Mouse (Mus musculus): ENCODE results near the gene Stxbp1.

Gene Stxbp1

DNA sequence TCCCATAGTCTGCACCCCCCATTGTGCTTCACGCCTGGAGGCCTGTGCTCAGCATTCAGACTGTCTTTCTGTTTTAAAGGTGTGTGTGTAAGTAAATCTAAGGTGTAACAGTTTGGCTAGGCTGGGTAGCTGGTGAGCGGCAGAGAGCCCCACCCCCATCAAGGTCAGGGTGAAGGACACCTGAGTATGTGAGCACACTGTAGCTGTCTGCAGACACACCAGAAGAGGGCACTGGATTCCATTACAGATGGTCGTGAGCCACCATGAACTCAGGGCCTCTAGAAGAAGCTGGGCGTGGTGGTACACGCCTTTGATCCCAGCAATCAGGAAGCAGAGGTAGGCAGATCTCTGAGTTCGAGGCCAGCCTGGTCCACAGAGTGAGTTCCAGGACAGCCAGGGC is 65.3 kb downstream of the Stxbp1 start:
- DNase-seq, result peak in 1 of 2 experiments; percentile 3

GRCm38 (mm10) chr2:32779714-32780113 is 67.3 kb downstream of the Stxbp1 start:
- no peak for DNase-seq

- DNase-seq, result peak; percentile 73 to 81
These were observed 67.9 kb downstream of the Stxbp1 start for GRCm38 (mm10) chr2:32779131-32779530.

- DNase-seq, result no peak
These were observed 69.0 kb downstream of the Stxbp1 start for GRCm38 (mm10) chr2:32778081-32778480.

DNA sequence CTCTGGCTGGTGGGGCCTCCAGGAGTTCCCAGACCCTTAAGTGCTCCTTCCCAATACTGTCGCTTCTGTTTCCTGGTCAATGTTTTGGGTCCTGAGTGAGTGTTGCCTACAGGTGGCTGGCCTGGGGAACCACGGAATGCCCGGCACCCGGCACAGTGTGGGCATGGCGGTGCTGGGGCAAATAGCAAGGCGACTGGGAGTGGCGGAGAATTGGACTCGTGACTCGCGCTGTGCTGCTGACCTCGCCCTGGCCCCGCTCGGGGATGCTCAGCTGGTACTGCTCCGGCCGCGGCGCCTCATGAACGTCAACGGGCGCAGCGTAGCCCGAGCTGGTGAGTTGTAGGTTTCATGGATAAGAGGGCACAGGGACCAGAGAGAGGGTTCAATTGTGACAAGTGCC is 70.9 kb downstream of the Stxbp1 start:
- no peak for DNase-seq

DNA sequence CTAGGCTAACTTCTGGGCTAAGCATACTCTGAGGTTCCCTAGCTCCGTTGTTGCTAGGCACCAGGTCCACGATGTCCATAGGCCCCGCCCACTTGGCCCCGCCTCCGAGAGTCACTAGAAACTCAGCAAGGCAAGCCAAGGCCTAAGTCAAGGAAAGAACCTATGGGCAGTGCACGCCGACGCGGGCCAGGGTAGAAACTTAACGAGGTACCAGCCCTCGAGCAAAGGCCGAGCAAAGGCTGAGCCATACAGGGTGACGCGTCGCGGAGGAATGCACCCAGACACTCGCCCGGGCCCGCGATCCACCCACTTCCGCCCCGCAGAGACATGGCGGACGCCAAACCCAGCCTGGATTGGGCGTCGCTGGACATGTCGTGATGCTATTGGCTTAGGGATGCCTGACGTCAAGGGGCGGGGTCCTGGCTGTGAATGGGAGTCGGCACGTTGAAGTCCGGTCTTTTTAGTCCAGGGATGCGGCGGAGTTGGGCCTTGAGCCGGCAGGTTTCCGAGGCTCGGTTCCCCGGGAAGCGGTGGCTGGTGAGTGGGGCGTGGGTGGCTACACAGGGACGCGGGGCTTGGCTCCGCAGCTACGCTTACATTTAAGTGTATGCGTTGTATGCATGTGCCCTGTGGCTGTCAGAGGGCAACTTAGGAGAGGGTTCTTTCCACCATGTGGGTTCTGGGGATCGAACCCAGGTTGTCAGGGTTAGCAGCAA is 71.5 kb downstream of the Stxbp1 start, which contains the start of the genes Ttc16 and Ptrh1:
TSS of gene Ttc16 (minus strand) at position 275 of the 716 bp plus-strand sequence.
TSS of gene Ptrh1 (plus strand) at position 428 of the 716 bp plus-strand sequence.
- peak; percentile 96 to 99 for DNase-seq

- DNase-seq, result no peak
These were observed 74.3 kb downstream of the Stxbp1 start for GRCm38 (mm10) chr2:32772626-32773279.

GRCm38 (mm10) chr2:32771886-32772285 is 75.2 kb downstream of the Stxbp1 start:
- DNase-seq, result no peak

DNA sequence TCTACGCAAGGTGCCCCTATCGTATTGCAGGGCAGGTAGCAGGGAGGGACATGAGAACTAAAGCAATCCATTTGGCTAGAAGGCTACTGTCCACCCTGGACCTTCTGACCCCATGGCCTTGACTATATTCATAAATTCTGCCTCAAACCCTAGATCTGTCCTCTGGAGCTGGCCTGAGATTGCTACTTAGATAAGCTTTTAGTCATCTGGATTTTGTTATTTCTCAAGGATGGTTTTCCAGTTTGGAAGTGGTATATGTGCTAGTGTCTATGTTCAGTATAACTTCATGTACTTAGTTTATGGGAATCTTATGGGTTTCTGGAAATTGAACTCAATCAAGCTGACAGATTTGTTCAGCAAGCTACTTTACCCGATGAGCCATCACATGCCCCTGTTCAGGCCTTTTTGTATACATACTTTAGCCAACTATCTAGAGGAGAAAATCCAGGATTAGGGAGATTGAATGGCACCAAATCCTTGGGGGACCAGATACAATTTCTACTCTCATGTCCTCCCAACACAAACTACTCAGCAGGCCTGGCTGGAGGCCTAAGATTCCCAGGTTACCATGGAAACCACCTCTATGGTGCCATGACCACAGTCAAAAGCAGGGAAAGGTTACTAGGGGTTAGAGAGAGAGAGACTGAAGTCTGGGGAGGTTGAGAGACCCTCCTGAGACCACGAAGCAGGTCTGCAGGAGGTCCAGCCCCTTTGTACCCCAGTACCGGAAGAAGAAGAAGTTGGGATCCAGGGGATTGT is 77.5 kb downstream of the Stxbp1 start:
- DNase-seq, result no peak

DNA sequence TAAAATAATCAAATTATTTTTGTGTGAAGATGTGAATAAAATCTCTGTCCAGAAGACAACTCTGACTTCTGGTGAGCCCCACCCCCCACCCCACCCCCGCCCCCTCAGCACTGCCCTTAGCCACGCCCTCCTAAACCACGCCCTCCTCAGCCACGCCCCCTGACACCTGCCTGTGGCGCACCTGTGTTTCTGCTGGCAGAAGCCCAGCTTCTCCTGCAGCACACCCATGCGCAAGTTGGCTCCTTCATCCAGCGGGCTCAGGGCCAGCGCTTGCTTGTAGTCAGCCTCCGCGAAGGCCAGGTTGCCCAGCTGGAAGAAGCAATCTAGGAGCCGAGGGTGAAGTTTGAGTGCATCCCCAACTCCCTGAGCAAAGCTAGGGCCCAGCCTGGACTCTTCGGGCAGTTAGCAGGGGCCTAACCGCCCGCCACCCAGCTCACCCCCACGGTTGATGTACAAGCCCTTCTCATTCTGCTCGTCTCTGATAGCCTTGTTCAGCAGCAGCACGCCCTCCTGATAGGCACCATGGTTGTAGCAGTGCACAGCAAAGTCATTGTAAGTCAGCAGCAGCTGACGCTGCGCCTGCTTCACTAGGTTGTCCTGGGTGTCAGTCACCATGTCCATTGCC is 78.3 kb downstream of the Stxbp1 start:
- peak; percentile 57 to 64 for DNase-seq

- no peak for DNase-seq
These were observed 79.8 kb downstream of the Stxbp1 start for GRCm38 (mm10) chr2:32767241-32767640.

GRCm38 (mm10) chr2:32763353-32763752 is 83.7 kb downstream of the Stxbp1 start:
- DNase-seq, result peak in 1 of 2 experiments; percentile 1

- no peak for DNase-seq
These were observed 85.2 kb downstream of the Stxbp1 start for GRCm38 (mm10) chr2:32761859-32762258.

- no peak for DNase-seq
These were observed 85.7 kb downstream of the Stxbp1 start for GRCm38 (mm10) chr2:32761361-32761760.

- DNase-seq, result no peak
These were observed 88.0 kb downstream of the Stxbp1 start for GRCm38 (mm10) chr2:32759001-32759400.

- DNase-seq, result no peak
These were observed 88.5 kb downstream of the Stxbp1 start for GRCm38 (mm10) chr2:32758503-32758902.

DNA sequence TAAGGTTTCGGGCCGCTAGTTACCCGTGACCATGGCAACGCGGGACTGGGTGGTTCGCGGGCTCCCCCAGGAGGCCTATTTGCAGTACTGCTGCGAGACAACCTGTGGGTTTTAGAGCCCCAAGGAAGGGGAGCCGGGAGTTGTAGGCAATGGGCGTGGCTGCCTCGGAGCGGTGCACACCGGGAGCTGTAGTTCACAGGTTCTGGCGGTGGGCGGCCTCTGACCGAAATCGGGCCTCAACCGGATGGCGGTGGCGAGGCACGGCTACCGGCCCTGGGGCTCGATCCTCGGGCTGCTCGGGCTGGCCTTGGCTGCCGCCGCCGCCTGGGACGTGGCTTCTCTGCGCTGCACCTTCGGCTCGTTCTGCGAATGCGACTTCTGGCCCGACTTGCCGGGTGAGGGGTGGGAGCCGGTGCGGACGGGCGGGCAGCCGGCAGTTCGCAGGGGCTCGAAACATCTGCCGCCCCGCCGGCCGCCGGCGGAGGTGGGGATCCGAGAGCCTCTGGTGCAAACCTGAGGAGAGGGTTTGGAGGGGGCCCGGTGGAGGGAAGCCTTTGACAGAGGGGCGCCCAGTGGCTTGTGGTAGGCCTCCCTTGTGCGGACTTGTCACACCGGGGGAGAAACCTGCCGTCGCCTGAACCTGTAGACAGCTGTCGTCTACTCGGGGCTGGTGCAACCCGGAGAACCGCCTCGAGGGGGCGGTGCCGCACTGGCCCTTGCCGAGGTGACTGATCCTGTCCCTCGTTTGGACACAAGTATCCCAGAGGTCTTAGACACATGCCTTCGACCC is 89.8 kb downstream of the Stxbp1 start, which contains the start of gene Tor2a:
TSS of gene Tor2a (plus strand) at position 179 of the 790 bp plus-strand sequence.
- DNase-seq, result peak; percentile 96 to 98

- DNase-seq, result no peak
These were observed 90.4 kb downstream of the Stxbp1 start for GRCm38 (mm10) chr2:32756674-32757055.

DNA sequence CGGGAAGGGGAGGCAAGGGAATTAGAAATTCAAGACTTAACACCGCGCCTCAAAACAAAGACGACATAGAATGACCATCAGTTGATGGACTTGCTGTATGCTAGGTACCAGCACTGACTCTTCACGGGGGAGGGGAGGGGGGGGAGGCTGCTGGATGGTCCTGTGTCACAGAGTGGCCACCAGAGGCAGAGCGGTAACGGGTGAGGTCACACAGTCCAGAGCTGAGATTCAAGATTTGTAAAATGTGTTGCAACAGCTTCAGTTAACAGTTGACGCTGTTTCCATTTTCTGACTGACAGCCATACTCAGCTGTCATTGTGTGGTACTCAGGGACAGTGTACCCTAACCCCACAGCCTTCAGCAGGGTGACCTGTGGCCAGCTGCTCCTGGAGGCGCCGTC is 94.9 kb downstream of the Stxbp1 start:
- DNase-seq, result no peak

DNA sequence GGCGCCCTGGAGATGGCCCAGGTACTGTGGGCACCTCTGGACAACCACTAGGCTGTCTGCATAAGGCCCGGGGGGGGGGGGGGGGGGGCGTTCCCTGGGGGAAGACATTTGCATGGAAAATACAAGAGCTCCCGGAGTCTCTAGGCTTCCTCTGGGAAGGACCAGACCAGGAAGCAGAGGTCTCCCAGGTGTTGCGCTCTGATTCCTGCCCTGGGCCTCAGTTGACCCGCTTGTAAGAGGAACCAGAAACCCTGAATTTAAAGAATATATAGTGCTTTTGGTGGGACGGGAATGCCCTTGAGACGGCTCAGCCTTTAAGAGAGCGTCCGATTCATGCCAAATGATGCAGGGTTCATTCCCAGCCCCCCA is 95.4 kb downstream of the Stxbp1 start:
- DNase-seq, result no peak

- no peak for DNase-seq
These were observed 96.0 kb downstream of the Stxbp1 start for GRCm38 (mm10) chr2:32750887-32751664.

Data from cerebellum, adult 18-20 months (tissue).